Mouse (Mus musculus): ENCODE measurements around the gene Tmem87b. TPM values are rescaled to one million over a fixed set of nuclear protein-coding genes. Genes with fewer than 3 reads are reported as not detected.

The Tmem87b gene
- polyA plus RNA-seq, 1 experiment from 2014 or later: 8.7 TPM

- no peaks in the 10 kb centered on the region for H3K9me3 ChIP-seq (replicated peaks)
- peak overlapping the region; percentile 91 for H3K27ac ChIP-seq (replicated peaks)
- peaks cover 29% of the 10 kb centered on the region for H3K4me1 ChIP-seq (replicated peaks)
- H3K9ac ChIP-seq: peak overlapping the region; percentile 71
- H3K4me3 ChIP-seq (replicated peaks): peak overlapping the region; percentile 92
- no peaks in the 10 kb centered on the region for H3K36me3 ChIP-seq (replicated peaks)
- H3K4me2 ChIP-seq: peak overlapping the region; percentile 80
- H3K27me3 ChIP-seq: peaks cover 11% of the 10 kb centered on the region
- no peak for ATAC-seq (ENCODE audit: insufficient read depth)
- 19% methylated on average over 14 of the region's 14 CpGs for WGBS (ENCODE audit: insufficient replicate concordance)
Observed at GRCm38 (mm10) chr2:128818956-128819643, 1.2 kb downstream of the Tmem87b start.

GRCm38 (mm10) chr2:128820631-128821030, 2.7 kb downstream of the Tmem87b start:
- no peak overlapping the region for H3K4me2 ChIP-seq
- H3K27ac ChIP-seq (replicated peaks): no peak overlapping the region
- no peaks in the 10 kb centered on the region for H3K9me3 ChIP-seq (replicated peaks)
- no peak overlapping the region for H3K4me3 ChIP-seq (replicated peaks)
- ATAC-seq (ENCODE audit: insufficient read depth): no peak
- H3K36me3 ChIP-seq (replicated peaks): no peaks in the 10 kb centered on the region
- peaks cover 3% of the 10 kb centered on the region for H3K27me3 ChIP-seq
- 65% methylated on average over 2 of the region's 2 CpGs for WGBS (ENCODE audit: insufficient replicate concordance)
- H3K9ac ChIP-seq: no peak overlapping the region
- peaks cover 29% of the 10 kb centered on the region for H3K4me1 ChIP-seq (replicated peaks)

DNA sequence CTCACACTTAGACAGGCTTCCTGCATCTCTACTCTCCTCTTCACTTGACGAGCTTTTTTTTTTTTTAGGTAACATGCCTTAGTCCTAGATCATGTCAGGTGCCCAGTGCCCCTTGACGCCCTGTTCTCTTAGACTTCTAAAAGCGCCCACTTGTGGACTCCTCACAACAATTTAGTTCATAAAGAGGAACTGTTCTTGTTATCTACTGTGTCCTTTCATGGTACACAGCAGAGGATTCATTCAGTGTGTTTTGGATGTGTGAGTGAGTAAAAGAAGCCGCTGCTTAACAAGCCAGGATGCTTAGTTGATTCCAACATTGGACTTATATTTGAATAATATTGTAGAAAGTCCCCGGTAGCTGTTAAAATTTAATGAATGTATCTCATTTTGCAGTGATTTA, 6.0 kb downstream of the Tmem87b start:
- H3K27me3 ChIP-seq: no peaks in the 10 kb centered on the region
- no peak overlapping the region for H3K4me3 ChIP-seq (replicated peaks)
- H3K9me3 ChIP-seq (replicated peaks): no peaks in the 10 kb centered on the region
- H3K36me3 ChIP-seq (replicated peaks): peaks cover 20% of the 10 kb centered on the region; the same call in 1 of the 2 replicates
- H3K4me1 ChIP-seq (replicated peaks): peaks cover 11% of the 10 kb centered on the region
- no peak overlapping the region for H3K4me2 ChIP-seq
- no peak overlapping the region for H3K9ac ChIP-seq
- WGBS (ENCODE audit: insufficient replicate concordance): 75% methylated on average over 5 of the region's 5 CpGs
- ATAC-seq (ENCODE audit: insufficient read depth): no peak
- no peak overlapping the region for H3K27ac ChIP-seq (replicated peaks)

DNA sequence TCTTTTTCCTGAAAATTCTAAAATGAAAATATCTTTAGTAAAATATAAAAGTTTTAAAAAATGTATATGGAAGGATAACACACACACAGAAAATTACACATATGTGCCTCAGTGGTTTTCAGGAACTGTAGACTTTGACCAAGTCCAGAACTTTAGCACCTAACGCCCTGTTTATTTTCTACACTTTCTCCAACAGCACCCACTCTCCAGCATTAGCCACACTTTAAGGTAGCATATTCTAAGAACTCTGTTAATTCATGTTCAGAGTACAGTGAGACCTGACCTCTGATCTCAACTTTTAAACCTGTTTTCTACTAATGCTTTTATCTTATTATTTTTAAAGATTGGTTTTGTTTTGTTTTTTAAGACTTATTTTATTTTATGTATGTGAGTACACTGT, 9.9 kb downstream of the Tmem87b start:
- Histone ChIP-seq H3K27ac (replicated peaks) (no peak overlapping the region), H3K9ac (no peak overlapping the region), H3K9me3 (replicated peaks) (no peaks in the 10 kb centered on the region), H3K4me2 (no peak overlapping the region), H3K4me1 (replicated peaks) (no peaks in the 10 kb centered on the region), H3K4me3 (replicated peaks) (no peak overlapping the region), H3K36me3 (replicated peaks) (peaks cover 35% of the 10 kb centered on the region), H3K27me3 (no peaks in the 10 kb centered on the region)
- ATAC-seq (ENCODE audit: insufficient read depth): no peak
- WGBS (ENCODE audit: insufficient replicate concordance): 78% methylated on average over 1 of the region's 1 CpGs

GRCm38 (mm10) chr2:128832611-128833010, 14.7 kb downstream of the Tmem87b start:
- no peaks in the 10 kb centered on the region for H3K27me3 ChIP-seq
- no peak overlapping the region for H3K9ac ChIP-seq
- no peak overlapping the region for H3K4me3 ChIP-seq (replicated peaks)
- H3K36me3 ChIP-seq (replicated peaks): peaks cover 52% of the 10 kb centered on the region
- ATAC-seq (ENCODE audit: insufficient read depth): no peak
- no peak overlapping the region for H3K27ac ChIP-seq (replicated peaks)
- no peaks in the 10 kb centered on the region for H3K4me1 ChIP-seq (replicated peaks)
- no peak overlapping the region for H3K4me2 ChIP-seq
- WGBS (ENCODE audit: insufficient replicate concordance): 62% methylated on average over 3 of the region's 3 CpGs
- no peaks in the 10 kb centered on the region for H3K9me3 ChIP-seq (replicated peaks)

DNA sequence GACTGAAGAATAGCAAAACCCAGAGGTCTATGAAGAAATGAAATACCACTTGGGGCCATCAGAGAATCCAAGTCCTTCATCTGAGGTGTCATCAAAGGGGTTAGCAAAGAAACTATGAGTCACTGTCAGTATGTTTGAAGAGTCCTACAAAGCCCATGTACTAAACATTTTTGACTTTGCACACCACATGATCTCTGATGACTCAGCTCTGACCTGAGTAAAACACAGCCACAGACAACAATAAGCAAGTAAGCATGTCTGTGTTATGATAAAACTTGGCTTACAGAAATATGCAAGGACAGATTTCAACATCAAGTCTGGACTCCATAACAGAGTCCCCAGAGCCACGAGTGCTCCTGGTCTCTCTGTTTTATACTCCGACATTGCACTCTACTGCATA, 15.1 kb downstream of the Tmem87b start:
- Histone ChIP-seq H3K4me1 (replicated peaks) (no peaks in the 10 kb centered on the region), H3K36me3 (replicated peaks) (peaks cover 52% of the 10 kb centered on the region), H3K9me3 (replicated peaks) (no peaks in the 10 kb centered on the region), H3K4me3 (replicated peaks) (no peak overlapping the region), H3K27ac (replicated peaks) (no peak overlapping the region), H3K9ac (no peak overlapping the region), H3K27me3 (no peaks in the 10 kb centered on the region), H3K4me2 (no peak overlapping the region)
- WGBS (ENCODE audit: insufficient replicate concordance): 66% methylated on average over 2 of the region's 2 CpGs
- 0 out of 2 replicates have a peak, but pooled peaks have one; percentile 15 for ATAC-seq (ENCODE audit: insufficient read depth)

DNA sequence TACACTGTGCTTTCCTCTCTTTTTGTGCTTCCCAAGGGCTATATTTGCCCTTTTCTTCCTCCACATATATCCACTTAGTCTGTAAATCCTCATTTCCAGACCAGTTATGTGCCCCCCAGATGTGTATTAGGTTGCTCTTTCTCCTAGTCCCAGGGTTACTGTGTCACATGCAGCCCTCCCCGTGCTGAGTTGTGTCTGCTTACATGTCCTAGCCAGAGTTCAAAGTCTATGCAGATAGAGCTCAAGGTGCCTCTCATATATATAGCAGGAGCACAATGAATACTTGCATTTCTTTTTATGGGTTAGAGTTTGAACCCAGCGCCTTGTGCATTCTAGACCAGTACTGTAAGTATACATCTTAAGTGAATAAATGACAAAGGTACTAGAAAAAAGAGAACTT, 15.5 kb downstream of the Tmem87b start:
- H3K27ac ChIP-seq (replicated peaks): no peak overlapping the region
- H3K36me3 ChIP-seq (replicated peaks): peaks cover 51% of the 10 kb centered on the region
- WGBS (ENCODE audit: insufficient replicate concordance): 79% methylated on average over 2 of the region's 2 CpGs

GRCm38 (mm10) chr2:128837531-128837930, 19.6 kb downstream of the Tmem87b start:
- WGBS (ENCODE audit: insufficient replicate concordance): 76% methylated on average over 8 of the region's 8 CpGs
- Histone ChIP-seq H3K4me2 (no peak overlapping the region), H3K4me3 (replicated peaks) (no peak overlapping the region), H3K9me3 (replicated peaks) (no peaks in the 10 kb centered on the region), H3K9ac (no peak overlapping the region), H3K27me3 (no peaks in the 10 kb centered on the region), H3K4me1 (replicated peaks) (no peaks in the 10 kb centered on the region), H3K36me3 (replicated peaks) (peaks cover 36% of the 10 kb centered on the region), H3K27ac (replicated peaks) (no peak overlapping the region)
- ATAC-seq (ENCODE audit: insufficient read depth): no peak

More for the DNA sequence above, 15.5 kb downstream of the Tmem87b start:
- no peaks in the 10 kb centered on the region for H3K27me3 ChIP-seq
- H3K9ac ChIP-seq: no peak overlapping the region
- no peaks in the 10 kb centered on the region for H3K9me3 ChIP-seq (replicated peaks)
- ATAC-seq (ENCODE audit: insufficient read depth): peak; percentile 40; the same call in 1 of the 2 replicates
- no peaks in the 10 kb centered on the region for H3K4me1 ChIP-seq (replicated peaks)
- H3K4me3 ChIP-seq (replicated peaks): no peak overlapping the region
- no peak overlapping the region for H3K4me2 ChIP-seq

DNA sequence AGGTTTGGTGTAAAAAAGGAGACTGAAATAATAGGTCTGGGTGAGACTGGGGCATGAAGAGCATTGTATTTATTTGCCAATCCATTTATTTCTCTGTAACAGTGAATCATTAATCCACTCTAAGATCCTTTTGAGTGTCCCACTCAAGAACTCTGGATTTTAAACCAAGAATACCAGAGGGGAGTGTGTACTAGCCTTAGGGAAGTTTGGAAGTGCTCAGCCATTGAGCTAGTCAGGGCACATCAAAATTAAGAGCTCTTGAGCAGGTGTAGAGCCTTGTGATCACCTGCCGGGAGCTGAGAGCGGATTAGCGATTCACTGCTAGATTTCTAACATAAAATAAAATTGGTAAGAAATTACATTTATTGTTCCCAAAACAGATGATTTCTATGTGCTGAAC, 20.7 kb downstream of the Tmem87b start:
- Histone ChIP-seq H3K4me2 (no peak overlapping the region), H3K4me1 (replicated peaks) (no peaks in the 10 kb centered on the region), H3K27ac (replicated peaks) (no peak overlapping the region), H3K9ac (no peak overlapping the region), H3K36me3 (replicated peaks) (peaks cover 41% of the 10 kb centered on the region), H3K4me3 (replicated peaks) (no peak overlapping the region), H3K9me3 (replicated peaks) (no peaks in the 10 kb centered on the region), H3K27me3 (no peaks in the 10 kb centered on the region)
- no peak for ATAC-seq (ENCODE audit: insufficient read depth)
- 90% methylated on average over 3 of the region's 3 CpGs for WGBS (ENCODE audit: insufficient replicate concordance)

DNA sequence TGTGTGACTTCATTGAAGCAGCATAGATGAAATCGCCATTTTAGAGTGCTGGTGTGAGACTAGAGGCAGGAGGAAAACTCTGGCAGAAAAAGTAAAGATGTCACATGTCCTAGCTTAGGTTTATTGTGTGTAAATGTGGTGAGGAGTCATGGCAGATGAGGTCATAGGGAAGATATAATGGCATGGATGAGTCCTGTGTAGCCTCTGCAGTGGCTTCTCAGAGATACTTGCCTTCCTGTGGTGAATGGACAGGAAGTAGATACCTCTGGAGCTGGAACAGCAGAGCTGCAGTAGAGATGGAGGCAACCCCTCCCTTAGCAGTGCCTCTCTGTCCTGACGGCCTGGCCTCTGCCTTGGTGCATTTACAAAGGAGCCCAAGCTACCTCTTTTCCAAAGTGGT, 21.6 kb downstream of the Tmem87b start:
- H3K4me1 ChIP-seq (replicated peaks): no peaks in the 10 kb centered on the region
- H3K27ac ChIP-seq (replicated peaks): no peak overlapping the region
- no peaks in the 10 kb centered on the region for H3K27me3 ChIP-seq
- H3K4me2 ChIP-seq: no peak overlapping the region
- H3K9me3 ChIP-seq (replicated peaks): no peaks in the 10 kb centered on the region
- no peak overlapping the region for H3K4me3 ChIP-seq (replicated peaks)
- no peak overlapping the region for H3K9ac ChIP-seq
- WGBS (ENCODE audit: insufficient replicate concordance): 33% methylated on average over 2 of the region's 2 CpGs
- H3K36me3 ChIP-seq (replicated peaks): peaks cover 39% of the 10 kb centered on the region
- no peak for ATAC-seq (ENCODE audit: insufficient read depth)

DNA sequence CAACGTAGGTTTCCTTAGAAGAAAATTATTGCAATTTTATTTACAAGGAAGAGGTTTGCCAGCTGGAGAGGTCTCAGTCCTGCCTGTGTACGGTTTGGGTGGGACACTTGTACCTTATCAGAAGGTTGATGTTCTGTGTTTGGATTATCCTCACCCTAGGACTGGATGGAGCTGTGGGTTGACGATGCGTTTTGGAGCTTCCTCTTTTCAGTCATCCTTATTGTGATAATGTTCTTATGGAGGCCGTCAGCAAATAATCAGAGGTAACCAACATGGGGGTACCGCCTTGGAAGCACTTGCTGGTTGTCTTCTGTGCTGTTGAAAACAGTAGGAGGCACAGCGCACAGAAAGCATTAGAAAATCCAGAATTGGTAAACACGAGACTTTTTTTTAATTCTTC, 24.5 kb downstream of the Tmem87b start:
- Histone ChIP-seq H3K27ac (replicated peaks) (no peak overlapping the region), H3K9ac (no peak overlapping the region), H3K27me3 (no peaks in the 10 kb centered on the region), H3K4me1 (replicated peaks) (no peaks in the 10 kb centered on the region), H3K36me3 (replicated peaks) (peaks cover 37% of the 10 kb centered on the region), H3K4me3 (replicated peaks) (no peak overlapping the region), H3K4me2 (no peak overlapping the region), H3K9me3 (replicated peaks) (no peaks in the 10 kb centered on the region)
- ATAC-seq (ENCODE audit: insufficient read depth): no peak
- 54% methylated on average over 8 of the region's 8 CpGs for WGBS (ENCODE audit: insufficient replicate concordance)

DNA sequence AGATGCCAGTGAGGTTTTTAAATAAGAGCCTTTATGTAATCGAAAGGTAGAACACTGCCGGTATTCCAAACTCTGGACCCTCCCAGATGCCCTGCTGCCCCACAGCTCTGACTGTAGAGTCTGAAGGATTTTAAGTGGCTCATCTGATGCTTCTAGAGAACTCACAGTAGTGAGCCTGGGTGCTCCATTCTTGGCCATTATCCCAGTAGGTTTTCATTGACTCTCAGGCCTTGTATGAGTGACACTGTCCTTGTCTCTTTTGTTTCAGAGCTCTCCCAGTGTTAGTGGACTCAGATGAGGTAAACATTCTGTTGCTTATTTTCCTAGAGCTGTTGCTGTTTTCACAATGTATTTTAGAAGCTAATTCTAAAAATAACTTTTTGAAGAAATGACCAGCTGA, 32.1 kb downstream of the Tmem87b start:
- no peak overlapping the region for H3K9ac ChIP-seq
- H3K27ac ChIP-seq (replicated peaks): no peak overlapping the region
- 82% methylated on average over 2 of the region's 2 CpGs for WGBS (ENCODE audit: insufficient replicate concordance)
- H3K27me3 ChIP-seq: no peaks in the 10 kb centered on the region
- H3K4me2 ChIP-seq: no peak overlapping the region
- ATAC-seq (ENCODE audit: insufficient read depth): no peak
- no peaks in the 10 kb centered on the region for H3K9me3 ChIP-seq (replicated peaks)
- H3K4me1 ChIP-seq (replicated peaks): no peaks in the 10 kb centered on the region
- no peak overlapping the region for H3K4me3 ChIP-seq (replicated peaks)
- H3K36me3 ChIP-seq (replicated peaks): peaks cover 39% of the 10 kb centered on the region; the same call in 1 of the 2 replicates
